Mouse (Mus musculus): ENCODE measurements around the gene Pdzd2.

DNA sequence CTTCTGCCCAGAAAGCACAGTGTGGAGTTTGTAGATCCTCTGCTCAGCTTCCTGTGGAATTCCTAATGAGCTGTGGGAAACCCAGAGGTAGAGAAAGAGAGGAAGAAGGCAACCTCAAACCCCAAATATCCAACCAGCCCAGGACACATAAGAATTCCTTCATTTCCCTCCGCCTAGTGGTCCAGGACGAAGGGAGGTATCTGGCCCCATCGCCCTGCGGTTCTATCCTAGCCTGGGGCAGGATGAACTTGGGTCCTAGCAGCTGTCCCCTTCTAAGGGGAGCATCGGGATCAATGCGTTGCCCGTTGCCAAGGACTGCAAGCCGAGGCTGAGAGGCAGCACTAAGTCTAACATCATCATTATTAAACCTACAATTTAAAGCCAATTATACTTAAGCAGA is 104.8 kb downstream of the Pdzd2 start:
- TF ChIP-seq CTCF (IDR thresholded peaks at IDR 0.05; ENCODE audit: control insufficient read depth, insufficient read depth, insufficient replicate concordance, low read depth, low read length) (no peak), POLR2A (IDR thresholded peaks at IDR 0.05; ENCODE audit: control insufficient read depth, low read depth, low read length) (no peak)

Data from testis, adult 2 months (tissue).